Mouse (Mus musculus) small intestine, adult 2 months (tissue): ENCODE data around the gene Whrn. TPM values are rescaled to one million over a fixed set of nuclear protein-coding genes. Genes with fewer than 3 reads are reported as not detected.

Experiments used
- H3K27ac ChIP-seq: fragments of 200-500 bp; 2 replicates; pipeline ENCODE4 v1.5.1; 2012; ENCODE audit warnings: low read depth, low read length, control low read depth, inconsistent platforms; ENCODE audit not compliant: insufficient read depth
- H3K27me3 ChIP-seq: fragments of 200-500 bp; 2 replicates; pipeline ENCODE4 v1.6.1; 2012; ENCODE audit warnings: mild to moderate bottlenecking, moderate library complexity, low read length, inconsistent platforms; ENCODE audit not compliant: control insufficient read depth, insufficient read depth
- H3K36me3 ChIP-seq: fragments of 200-500 bp; 2 replicates; pipeline ENCODE4 v1.6.1; 2012; ENCODE audit warnings: mild to moderate bottlenecking, low read length, control low read depth, inconsistent platforms; ENCODE audit not compliant: control insufficient read depth, insufficient read depth
- H3K4me1 ChIP-seq: fragments of 200-500 bp; 2 replicates; pipeline ENCODE4 v1.6.1; 2012; ENCODE audit warnings: low read length, inconsistent platforms, mixed read lengths; ENCODE audit not compliant: control insufficient read depth, insufficient read depth, insufficient read length
- H3K4me3 ChIP-seq: fragments of 200-500 bp; 2 replicates; pipeline ENCODE4 v1.5.1; 2012; ENCODE audit warnings: low read depth, mild to moderate bottlenecking, control low read depth, inconsistent platforms, low read length, moderate library complexity
- CTCF ChIP-seq: fragments of 200-500 bp; IDR thresholded peaks from 2 replicates; pipeline ENCODE4 v1.5.1; 2012; ENCODE audit warnings: low read depth, mild to moderate bottlenecking, control low read depth, inconsistent platforms, low read length, moderate library complexity, mixed read lengths; ENCODE audit not compliant: insufficient replicate concordance, insufficient read length; ENCODE audit errors: extremely low read depth
- POLR2A ChIP-seq: fragments of 200-500 bp; IDR thresholded peaks from 2 replicates; pipeline ENCODE4 v1.6.1; 2012; ENCODE audit warnings: low read depth, mild to moderate bottlenecking, control low read depth, inconsistent platforms, low read length, moderate library complexity
- WGBS: fragments of 180-500 bp; shearing (Covaris S2); methylation state at CpG from one replicate; pipeline ENCODE4 v1.1.7; 2018; 5-methylcytosine and 5-hydroxymethylcytosine counted together
- polyA plus RNA-seq: library from polyadenylated mRNA; depleted of rRNA; stranded (reverse); fragments of >200 nt; gene quantifications from 2 replicates; pipeline ENCODE4 v1.2.3, GENCODE M21; 2012

Whrn gene
- polyA plus RNA-seq, 1 experiment, result 20.2 TPM

GRCm38 (mm10) chr4:63530409-63530808 lies 34.6 kb upstream of the Whrn start:
- Histone ChIP-seq H3K27me3 (no peaks in the 10 kb centered on the region), H3K27ac (no peak overlapping the region), H3K4me1 (no peaks in the 10 kb centered on the region), H3K4me3 (no peak overlapping the region), H3K36me3 (no peaks in the 10 kb centered on the region)
- 75% methylated on average over 7 of the region's 7 CpGs for WGBS
- TF ChIP-seq CTCF, result no peak
- no peak for TF ChIP-seq POLR2A

- no peaks in the 10 kb centered on the region for H3K36me3 ChIP-seq
- no peak overlapping the region for H3K4me3 ChIP-seq
- TF ChIP-seq POLR2A, result no peak
- no peak for TF ChIP-seq CTCF
- no peak overlapping the region for H3K27ac ChIP-seq
- no peaks in the 10 kb centered on the region for H3K4me1 ChIP-seq
- WGBS, result 74% methylated on average over 6 of the region's 6 CpGs
- H3K27me3 ChIP-seq, result no peaks in the 10 kb centered on the region
These were observed 33.2 kb upstream of the Whrn start for GRCm38 (mm10) chr4:63528946-63529345.

- WGBS, result 73% methylated on average over 8 of the region's 8 CpGs
- H3K36me3 ChIP-seq, result no peaks in the 10 kb centered on the region
- TF ChIP-seq CTCF, result no peak
- TF ChIP-seq POLR2A, result no peak
- no peaks in the 10 kb centered on the region for H3K4me1 ChIP-seq
- no peak overlapping the region for H3K27ac ChIP-seq
- no peak overlapping the region for H3K4me3 ChIP-seq
- H3K27me3 ChIP-seq, result no peaks in the 10 kb centered on the region
These were observed 29.7 kb upstream of the Whrn start for GRCm38 (mm10) chr4:63525514-63525913.

GRCm38 (mm10) chr4:63521813-63522419 lies 26.1 kb upstream of the Whrn start:
- no peaks in the 10 kb centered on the region for H3K4me1 ChIP-seq
- WGBS, result 71% methylated on average over 2 of the region's 2 CpGs
- H3K4me3 ChIP-seq, result no peak overlapping the region
- H3K36me3 ChIP-seq, result no peaks in the 10 kb centered on the region
- no peaks in the 10 kb centered on the region for H3K27me3 ChIP-seq
- TF ChIP-seq POLR2A (no peak), CTCF (no peak)
- no peak overlapping the region for H3K27ac ChIP-seq

GRCm38 (mm10) chr4:63515021-63515420 lies 19.2 kb upstream of the Whrn start:
- TF ChIP-seq CTCF (no peak), POLR2A (no peak)
- H3K27me3 ChIP-seq, result no peaks in the 10 kb centered on the region
- WGBS, result 68% methylated on average over 5 of the region's 5 CpGs
- no peaks in the 10 kb centered on the region for H3K4me1 ChIP-seq
- H3K4me3 ChIP-seq, result no peak overlapping the region
- no peaks in the 10 kb centered on the region for H3K36me3 ChIP-seq
- no peak overlapping the region for H3K27ac ChIP-seq

GRCm38 (mm10) chr4:63514454-63514984 lies 18.7 kb upstream of the Whrn start:
- no peak overlapping the region for H3K4me3 ChIP-seq
- H3K27me3 ChIP-seq, result no peaks in the 10 kb centered on the region
- H3K27ac ChIP-seq, result no peak overlapping the region
- H3K36me3 ChIP-seq, result no peaks in the 10 kb centered on the region
- H3K4me1 ChIP-seq, result no peaks in the 10 kb centered on the region
- WGBS, result 44% methylated on average over 4 of the region's 4 CpGs
- TF ChIP-seq CTCF (no peak), POLR2A (no peak)

GRCm38 (mm10) chr4:63512921-63513320 lies 17.1 kb upstream of the Whrn start:
- Histone ChIP-seq H3K27me3 (no peaks in the 10 kb centered on the region), H3K27ac (no peak overlapping the region), H3K36me3 (no peaks in the 10 kb centered on the region), H3K4me3 (no peak overlapping the region), H3K4me1 (no peaks in the 10 kb centered on the region)
- TF ChIP-seq POLR2A (no peak), CTCF (no peak)
- 79% methylated on average over 2 of the region's 2 CpGs for WGBS
